Comparison of ENCODE assay signal across 9 mouse cellular contexts in the genomic region with DNA sequence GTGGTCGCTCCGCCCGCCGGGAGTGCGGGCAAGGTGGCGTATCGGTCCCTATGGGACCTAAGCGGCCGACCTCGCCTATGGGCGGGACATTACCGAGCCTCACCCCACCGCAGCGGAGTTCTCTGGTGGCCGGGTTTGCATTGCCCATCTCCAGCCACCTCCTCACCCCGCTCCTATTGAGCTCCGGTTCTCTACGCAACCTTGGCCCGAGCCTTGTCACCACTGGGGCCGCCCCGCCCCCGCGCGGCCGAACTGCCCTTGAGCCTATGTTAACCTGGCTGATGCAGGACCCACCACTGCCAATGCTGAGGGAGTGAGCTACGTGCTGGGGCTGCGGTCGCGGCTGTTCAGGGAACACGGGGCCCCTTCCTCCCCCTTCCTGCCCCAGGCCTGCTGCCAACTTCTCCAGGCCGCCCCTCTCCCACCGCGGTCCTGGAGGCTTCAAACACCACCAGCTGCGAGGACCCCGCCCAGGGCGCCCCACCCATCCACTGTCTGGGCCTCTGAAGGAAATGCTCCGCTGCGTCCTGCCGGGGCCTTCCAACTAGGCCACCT. TPM values are rescaled to one million over a fixed set of nuclear protein-coding genes. Genes with fewer than 3 reads are reported as not detected.
DNase-seq lines count a peak whose midpoint lies in the region; ATAC-seq and TF ChIP-seq lines count a peak whose summit lies in the region.
"Had no signal": no experiment of that assay in that cellular context is flagged by ENCODE, and none has a peak within 500 bp of the region (broad histone marks: within the 10 kb centered on the region; RNA-seq: fewer than 3 reads in every experiment).

No protein-coding gene starts in this region.

- H3K4me1 ChIP-seq in ES-E14 (ENCODE audit: control insufficient read depth in 2 of 2, insufficient read depth in 2 of 2, low read length in 2 of 2, poor library complexity in 1 of 2), result peaks cover 0 to 9% of the 10 kb centered on the region in 2 experiments; a peak in 1 of 4 replicates
- H3K4me1 ChIP-seq in liver, embryonic 14.5 days (replicated peaks; ENCODE audit: control insufficient read depth in 2 of 2, insufficient read depth in 2 of 2, low read length in 1 of 2), result peaks cover 33 to 38% of the 10 kb centered on the region in 2 experiments

- peak overlapping the region; percentile 89 for H3K9ac ChIP-seq in ES-E14 (ENCODE audit: insufficient read depth, low read depth, low read length, poor library complexity, severe bottlenecking)
- peak overlapping the region; percentile 73 for H3K9ac ChIP-seq in liver, embryonic 14.5 days (replicated peaks)

- H3K36me3 ChIP-seq in ES-E14 (ENCODE audit: control insufficient read depth, insufficient read depth, low read length, poor library complexity, severe bottlenecking), result peaks cover 1% of the 10 kb centered on the region; the same call in 1 of the 2 replicates
- no peaks in the 10 kb centered on the region for H3K36me3 ChIP-seq in liver, embryonic 14.5 days (replicated peaks; ENCODE audit: control insufficient read depth, insufficient read depth, low read depth)

- H3K4me2 ChIP-seq in liver, embryonic 14.5 days (ENCODE audit: low read depth), result peak overlapping the region; percentile 97

- no peaks in the 10 kb centered on the region for H3K27me3 ChIP-seq in liver, embryonic 14.5 days (ENCODE audit: control insufficient read depth, insufficient read depth, low read length)

- peak; percentile 60 for ATAC-seq in liver, embryonic 14.5 days (ENCODE audit: insufficient read depth)

- peak; percentile 61 for TF ChIP-seq CTCF in liver, embryonic 14.5 days (IDR thresholded peaks at IDR 0.05; ENCODE audit: low read depth)

- in situ Hi-C loops in ES-E14 (cut with MboI; ENCODE audit: low sequenced_read_pairs in 2 of 2, unreplicated experiment in 2 of 2), result no loop called here

- H3K9me3 ChIP-seq in ES-E14 (ENCODE audit: control insufficient read depth, insufficient read depth, low read depth, low read length), result no peaks in the 10 kb centered on the region
- no peaks in the 10 kb centered on the region for H3K9me3 ChIP-seq in liver, embryonic 14.5 days (ENCODE audit: control insufficient read depth, low read length)

- TF ChIP-seq EP300 in liver, embryonic 14.5 days (IDR thresholded peaks at IDR 0.05; ENCODE audit: low read depth), result peak; percentile 46; the same call in 1 of the 2 replicates

- peak overlapping the region; percentile 83 to 86 for H3K4me3 ChIP-seq in ES-E14 (ENCODE audit: insufficient read depth in 1 of 2, low read depth in 1 of 2, low read length in 2 of 2, poor library complexity in 1 of 2, severe bottlenecking in 1 of 2)
- peak overlapping the region; percentile 63 to 89 for H3K4me3 ChIP-seq in liver, embryonic 14.5 days (ENCODE audit: insufficient read depth in 1 of 2, low read depth in 2 of 2, low read length in 2 of 2)

- DNase-seq in 3134 (ENCODE audit: extremely low read depth, insufficient read length, low spot score), result peak; percentile 93
- peak; percentile 60 for DNase-seq in ES-E14 (ENCODE audit: low read depth, low spot score)
- peak; percentile 84 for DNase-seq in cerebellum, postnatal 14 days
- DNase-seq in gastrocnemius, adult 8-10 months (ENCODE audit: low spot score in 2 of 2), result peak; percentile 82 to 87
- peak; percentile 88 for DNase-seq in induced T-regulatory cell, adult 2 months (ENCODE audit: low read depth)
- DNase-seq in liver, embryonic 14.5 days (ENCODE audit: low read depth in 3 of 3, low spot score in 3 of 3), result peak in 2 of 3 experiments; percentile 57 to 64
- peak; percentile 88 to 91 for DNase-seq in natural killer cell, adult 2 months (ENCODE audit: low spot score in 2 of 2)
- DNase-seq in thymus, postnatal 4 days, result peak; percentile 92

- WGBS in liver, embryonic 14.5 days (ENCODE audit: insufficient replicate concordance), result 0% methylated on average over 39 of the region's 39 CpGs

- H3K27ac ChIP-seq in ES-E14 (ENCODE audit: insufficient read depth, low read depth, low read length, poor library complexity, severe bottlenecking), result peak overlapping the region; percentile 95
- H3K27ac ChIP-seq in liver, embryonic 14.5 days, result peak overlapping the region; percentile 81

TF ChIP-seq in ES-E14, 5 proteins besides CTCF, POLR2A, EP300 and RAD21:
- TF ChIP-seq HCFC1 (IDR thresholded peaks at IDR 0.05; ENCODE audit: borderline replicate concordance, insufficient read depth, low read length) (0 out of 2 replicates have a peak, but pooled peaks have one; percentile 18), ZNF384 (IDR thresholded peaks at IDR 0.05; ENCODE audit: low read depth, low read length) (no peak)

RNA-seq across cellular contexts. Expression of gene Klf13, which starts 0.8 kb away (rescaled TPM):
- total RNA-seq in ES-E14 (2012; rRNA removed), result 25.8 and 29.4 TPM in 2 replicates
- 10 to 100 TPM; 35.8 to 65.5 (median 41.6) TPM for total RNA-seq in gastrocnemius, adult 8-10 months (2022)
- 3.2 and 3.4 TPM in 2 replicates for polyA plus RNA-seq in liver, embryonic 14.5 days (2012; rRNA removed)
- polyA plus RNA-seq in liver, embryonic 14.5 days (2014; fragmentation: Nextera tagmentation; extraction: Ambion mirVana), result 12.8 and 15.8 TPM in 2 replicates

RNA-seq across cellular contexts. Expression of gene E030018B13Rik, which starts 22.8 kb away (rescaled TPM):
- 0.21 TPM in 1 of 2 replicates, not detected in the other for total RNA-seq in ES-E14 (2012; rRNA removed)
- total RNA-seq in gastrocnemius, adult 8-10 months (2022), result not detected
- polyA plus RNA-seq in liver, embryonic 14.5 days (2012; rRNA removed), result not detected in 2 replicates
- not detected in 2 replicates for polyA plus RNA-seq in liver, embryonic 14.5 days (2014; fragmentation: Nextera tagmentation; extraction: Ambion mirVana)
- total RNA-seq: gastrocnemius, postnatal 36 days had no signal

Comparison
In these comparisons a context has a peak if more than half of its experiments do, and no peak if none do; other contexts are left out.
1. Peak in every context shown above with its lines: DNase-seq, ATAC-seq, H3K4me3 ChIP-seq and H3K27ac ChIP-seq.